Mouse (Mus musculus): ENCODE measurements around the gene Mei1. TPM values are rescaled to one million over a fixed set of nuclear protein-coding genes. Genes with fewer than 3 reads are reported as not detected.

Mei1 gene
- total and polyA plus RNA-seq, 3 experiments, result 0.04 TPM; not detected in 2

DNA sequence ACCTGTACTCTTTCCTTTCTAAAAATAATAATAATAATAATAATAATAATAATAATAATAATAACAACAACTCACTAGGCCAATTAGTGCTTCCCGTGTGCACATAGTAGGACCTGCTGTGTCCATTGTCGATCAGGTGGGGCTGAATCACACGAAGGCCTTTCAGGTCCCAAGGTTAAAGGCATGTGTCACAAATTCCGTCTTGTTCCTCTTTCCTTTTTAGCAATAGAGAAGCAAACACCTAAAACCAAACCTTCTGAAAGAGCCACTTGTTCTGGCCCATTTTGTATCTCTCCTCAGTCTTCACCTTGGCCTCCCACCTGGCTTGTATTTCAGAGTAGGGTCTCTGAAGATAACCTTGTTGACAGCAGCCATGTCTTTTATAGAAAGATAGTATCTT is 81.4 kb downstream of the Mei1 start (continued):
- TF ChIP-seq JUND (conservative IDR thresholded peaks at IDR 0.05; ENCODE audit: low read depth, low read length) (peak; percentile 70; the same call in 1 of the 2 replicates), USF1 (IDR thresholded peaks at IDR 0.05; ENCODE audit: low read depth, low read length) (no peak), EP300 (IDR thresholded peaks at IDR 0.05; ENCODE audit: low read length) (peak; percentile 63), CHD1 (IDR thresholded peaks at IDR 0.05; ENCODE audit: low read depth, low read length) (no peak), ELF1 (IDR thresholded peaks at IDR 0.05; ENCODE audit: low read depth, low read length) (no peak)

GRCm38 (mm10) chr15:82152022-82152421 is 82.2 kb downstream of the Mei1 start:
- Histone ChIP-seq H3K4me1 (ENCODE audit: control insufficient read depth in 1 of 2, insufficient read depth in 2 of 2) (peaks cover 20 to 72% of the 10 kb centered on the region in 2 experiments), H3K4me3 (replicated peaks in 1 of 3; ENCODE audit: low read depth in 2 of 3, low read length in 2 of 3, poor library complexity in 1 of 3) (peak overlapping the region; percentile 34 to 54 (median 52)), H3K79me2 (replicated peaks; ENCODE audit: control insufficient read depth, extremely low read depth, insufficient read depth, poor library complexity, severe bottlenecking) (peaks cover 96% of the 10 kb centered on the region), H3K9ac (ENCODE audit: insufficient read depth, low read depth) (peak overlapping the region; percentile 72), H3K9me3 (replicated peaks; ENCODE audit: low read length) (no peaks in the 10 kb centered on the region), H3K27me3 (replicated peaks) (no peaks in the 10 kb centered on the region), H3K4me2 (ENCODE audit: insufficient read depth, low read depth, poor library complexity, severe bottlenecking) (peak overlapping the region; percentile 85), H3K27ac (ENCODE audit: insufficient read depth, low read depth) (peak overlapping the region; percentile 76), H3K36me3 (replicated peaks in 1 of 2; ENCODE audit: control insufficient read depth in 1 of 2, insufficient read depth in 1 of 2, low read length in 1 of 2) (peaks cover 0 to 46% of the 10 kb centered on the region in 2 experiments)
- DNase-seq (ENCODE audit: extremely low read depth), result no peak
- dilution Hi-C loops (cut with MboI; ENCODE audit: extremely low pct_ligation_motif_present, extremely low pct_unique_long_range_greater_than_20kb, low sequenced_read_pairs), result no loop called here
- no peak for TF ChIP-seq HCFC1 (IDR thresholded peaks at IDR 0.05; ENCODE audit: low read depth, low read length)
- TF ChIP-seq ZNF384 (IDR thresholded peaks at IDR 0.05; ENCODE audit: low read depth, low read length), result peak; percentile 51
- 0 out of 2 replicates have a peak, but pooled peaks have one; percentile 18 for TF ChIP-seq MXI1 (IDR thresholded peaks at IDR 0.05; ENCODE audit: low read depth, low read length)
- in situ Hi-C loops (cut with MboI; ENCODE audit: low pct_ligation_motif_present, low pct_unique_long_range_greater_than_20kb, low sequenced_read_pairs), result no loop called here

DNA sequence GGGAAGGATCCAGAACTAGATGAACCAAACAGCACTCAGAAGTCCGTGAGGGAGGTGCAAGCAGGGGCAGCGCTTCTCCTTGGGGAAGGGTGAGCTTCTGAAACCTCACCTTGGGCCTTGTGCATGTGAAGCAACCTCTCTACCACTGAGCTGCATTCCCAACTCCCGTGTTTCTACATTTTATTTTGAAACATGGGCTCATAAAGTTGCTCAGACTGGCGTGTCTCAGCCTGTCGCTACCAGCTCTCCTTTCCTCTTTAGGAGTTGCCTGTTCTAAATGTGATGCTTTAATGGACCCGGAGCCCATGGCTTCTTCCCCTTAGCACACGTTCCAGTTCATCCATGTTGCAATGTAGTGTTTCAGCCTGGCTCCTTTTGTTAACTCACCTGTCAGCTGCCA is 82.6 kb downstream of the Mei1 start:
- Histone ChIP-seq H3K27me3 (replicated peaks) (no peaks in the 10 kb centered on the region), H3K27ac (ENCODE audit: insufficient read depth, low read depth) (peak overlapping the region; percentile 76), H3K4me3 (replicated peaks in 1 of 3; ENCODE audit: low read depth in 2 of 3, low read length in 2 of 3, poor library complexity in 1 of 3) (peak overlapping the region; percentile 34 to 54 (median 52)), H3K36me3 (replicated peaks in 1 of 2; ENCODE audit: control insufficient read depth in 1 of 2, insufficient read depth in 1 of 2, low read length in 1 of 2) (peaks cover 0 to 49% of the 10 kb centered on the region in 2 experiments), H3K9me3 (replicated peaks; ENCODE audit: low read length) (no peaks in the 10 kb centered on the region), H3K4me1 (ENCODE audit: control insufficient read depth in 1 of 2, insufficient read depth in 2 of 2) (peaks cover 20 to 75% of the 10 kb centered on the region in 2 experiments), H3K4me2 (ENCODE audit: insufficient read depth, low read depth, poor library complexity, severe bottlenecking) (peak overlapping the region; percentile 85), H3K9ac (ENCODE audit: insufficient read depth, low read depth) (peak overlapping the region; percentile 72), H3K79me2 (replicated peaks; ENCODE audit: control insufficient read depth, extremely low read depth, insufficient read depth, poor library complexity, severe bottlenecking) (peaks cover 97% of the 10 kb centered on the region)
- TF ChIP-seq ZKSCAN1 (IDR thresholded peaks at IDR 0.05; ENCODE audit: borderline replicate concordance, low read depth, low read length) (no peak), ZC3H11A (IDR thresholded peaks at IDR 0.05; ENCODE audit: low read depth, low read length) (no peak), PAX5 (IDR thresholded peaks at IDR 0.05; ENCODE audit: low read length) (no peak), SMC3 (IDR thresholded peaks at IDR 0.05; ENCODE audit: low read depth, low read length) (no peak), CHD1 (IDR thresholded peaks at IDR 0.05; ENCODE audit: low read depth, low read length) (peak; percentile 78; the same call in 1 of the 2 replicates), MAX (IDR thresholded peaks at IDR 0.05; ENCODE audit: low read length) (peak; percentile 20; the same call in 1 of the 2 replicates), UBTF (IDR thresholded peaks at IDR 0.05; ENCODE audit: low read depth, low read length) (no peak), TCF12 (IDR thresholded peaks at IDR 0.05; ENCODE audit: low read depth, low read length) (peak; percentile 20; the same call in 1 of the 2 replicates), NRF1 (IDR thresholded peaks at IDR 0.05; ENCODE audit: low read depth, low read length) (no peak), JUN (IDR thresholded peaks at IDR 0.05; ENCODE audit: insufficient read depth, low read depth, low read length) (no peak), IRF4 (IDR thresholded peaks at IDR 0.05; ENCODE audit: low read depth, low read length) (no peak), ZMIZ1 (IDR thresholded peaks at IDR 0.05; ENCODE audit: low read depth, low read length) (no peak; the same call in 1 of the 2 replicates), CHD2 (IDR thresholded peaks at IDR 0.05; ENCODE audit: low read length) (no peak), ETS1 (conservative IDR thresholded peaks at IDR 0.05; ENCODE audit: low read depth, low read length) (no peak), GABPA (IDR thresholded peaks at IDR 0.05; ENCODE audit: insufficient replicate concordance, low read depth, low read length) (no peak), SIN3A (IDR thresholded peaks at IDR 0.05; ENCODE audit: low read length) (0 out of 2 replicates have a peak, but pooled peaks have one; percentile 26), POLR2AphosphoS2 (IDR thresholded peaks at IDR 0.05; ENCODE audit: low read depth, low read length) (no peak), E2F4 (IDR thresholded peaks at IDR 0.05; ENCODE audit: insufficient replicate concordance, low read depth, low read length) (no peak), MYC (IDR thresholded peaks at IDR 0.05; ENCODE audit: low read depth, low read length) (no peak), MAFK (IDR thresholded peaks at IDR 0.05; ENCODE audit: insufficient replicate concordance, low read length) (no peak), USF2 (conservative IDR thresholded peaks at IDR 0.05; ENCODE audit: low read depth, low read length) (no peak), NELFE (IDR thresholded peaks at IDR 0.05; ENCODE audit: low read depth, low read length) (no peak), MXI1 (IDR thresholded peaks at IDR 0.05; ENCODE audit: low read depth, low read length) (no peak), HCFC1 (IDR thresholded peaks at IDR 0.05; ENCODE audit: low read depth, low read length) (no peak), MEF2A (IDR thresholded peaks at IDR 0.05; ENCODE audit: borderline replicate concordance, low read depth, low read length) (no peak)
- in situ Hi-C loops (cut with MboI; ENCODE audit: low pct_ligation_motif_present, low pct_unique_long_range_greater_than_20kb, low sequenced_read_pairs), result no loop called here
- DNase-seq (ENCODE audit: extremely low read depth), result no peak
- dilution Hi-C loops (cut with MboI; ENCODE audit: extremely low pct_ligation_motif_present, extremely low pct_unique_long_range_greater_than_20kb, low sequenced_read_pairs), result no loop called here
